Mouse (Mus musculus) embryonic fibroblast, embryonic 13.5 days (primary cell): ENCODE data around the gene Psmd13.

Source experiments
- CTCF ChIP-seq: IDR thresholded peaks from 2 replicates; pipeline ENCODE4 v1.5.1; 2011; ENCODE audit warnings: mild to moderate bottlenecking, control low read depth, low read length, moderate library complexity, borderline replicate concordance; ENCODE audit not compliant: insufficient read depth
- POLR2A ChIP-seq: IDR thresholded peaks from 2 replicates; pipeline ENCODE4 v1.6.1; 2011; ENCODE audit warnings: low read depth, mild to moderate bottlenecking, control low read depth, low read length, moderate library complexity

DNA sequence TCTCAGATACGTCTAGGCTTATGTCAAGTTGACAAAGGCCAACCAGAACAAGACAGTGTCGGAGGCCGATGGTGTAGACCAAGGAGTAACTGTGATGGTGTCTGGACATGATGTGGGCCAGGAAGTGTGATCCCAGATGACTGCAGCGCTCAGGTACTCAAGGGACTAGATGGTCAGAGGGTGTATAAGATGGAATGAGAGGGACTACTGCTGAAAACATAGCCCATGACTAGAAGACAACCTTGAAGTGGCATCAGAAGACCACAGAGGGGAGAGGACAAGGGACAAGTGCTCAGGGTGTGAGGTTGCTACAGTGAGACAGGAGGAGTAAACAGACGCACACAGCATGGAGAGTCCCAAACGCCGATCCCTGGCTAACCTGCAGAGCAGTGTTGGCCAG lies 38.0 kb upstream of the Psmd13 start:
- no peak for TF ChIP-seq CTCF
- no peak for TF ChIP-seq POLR2A
